Mouse (Mus musculus) hindbrain, embryonic 12.5 days (tissue): ENCODE measurements around the gene Map6. TPM values are rescaled to one million over a fixed set of nuclear protein-coding genes. Genes with fewer than 3 reads are reported as not detected.
"Not testable (repeated sequence)": the region's sequence is repeated elsewhere in the genome, so short reads cannot be mapped to it uniquely, and the experiment has no call there.

ENCODE experiments used
- ATAC-seq: fragments of 200-750 bp; cut with Nextera tagmentation; 2 replicates; pipeline ENCODE4 v1.8.0; 2017; ENCODE audit warnings: moderate TSS enrichment; ENCODE audit not compliant: low FRiP score
- H3K27ac ChIP-seq: fragments of 300-500 bp; sonication (generic); 2 replicates; pipeline ENCODE4 v1.5.1; 2016; ENCODE audit warnings: mild to moderate bottlenecking
- H3K27me3 ChIP-seq: fragments of 300-500 bp; sonication (generic); 2 replicates; pipeline ENCODE4 v1.6.1; 2016; ENCODE audit warnings: mild to moderate bottlenecking
- H3K36me3 ChIP-seq: fragments of 300-500 bp; sonication (generic); 2 replicates; pipeline ENCODE4 v1.6.1; 2016; ENCODE audit warnings: mild to moderate bottlenecking
- H3K4me1 ChIP-seq: fragments of 300-500 bp; sonication (generic); 2 replicates; pipeline ENCODE4 v1.6.1; 2016
- H3K4me2 ChIP-seq: fragments of 300-500 bp; sonication (generic); replicated peaks from 2 replicates; pipeline ENCODE4 v1.6.1; 2016; ENCODE audit warnings: mild to moderate bottlenecking
- H3K4me3 ChIP-seq: fragments of 300-500 bp; sonication (generic); 2 replicates; pipeline ENCODE4 v1.5.1; 2016; ENCODE audit warnings: mild to moderate bottlenecking
- H3K9ac ChIP-seq: fragments of 300-500 bp; sonication (generic); 2 replicates; pipeline ENCODE4 v1.6.1; 2016; ENCODE audit warnings: mild to moderate bottlenecking, moderate library complexity
- H3K9me3 ChIP-seq: fragments of 300-500 bp; sonication (generic); replicated peaks from 2 replicates; pipeline ENCODE4 v1.6.1; 2016; ENCODE audit warnings: mild to moderate bottlenecking
- WGBS: fragments of 180-500 bp; shearing (Covaris S2); methylation state at CpG from one replicate; pipeline ENCODE4 v1.1.7; 2016; 5-methylcytosine and 5-hydroxymethylcytosine counted together
- polyA plus RNA-seq: library from polyadenylated mRNA; unstranded; fragments of >200 nt; fragmentation: Nextera tagmentation; extraction: Ambion mirVana; gene quantifications from 2 replicates; pipeline ENCODE4 v1.2.1, GENCODE M21; 2016

Map6 gene
- polyA plus RNA-seq, 1 experiment from 2014 or later: 103 TPM

DNA sequence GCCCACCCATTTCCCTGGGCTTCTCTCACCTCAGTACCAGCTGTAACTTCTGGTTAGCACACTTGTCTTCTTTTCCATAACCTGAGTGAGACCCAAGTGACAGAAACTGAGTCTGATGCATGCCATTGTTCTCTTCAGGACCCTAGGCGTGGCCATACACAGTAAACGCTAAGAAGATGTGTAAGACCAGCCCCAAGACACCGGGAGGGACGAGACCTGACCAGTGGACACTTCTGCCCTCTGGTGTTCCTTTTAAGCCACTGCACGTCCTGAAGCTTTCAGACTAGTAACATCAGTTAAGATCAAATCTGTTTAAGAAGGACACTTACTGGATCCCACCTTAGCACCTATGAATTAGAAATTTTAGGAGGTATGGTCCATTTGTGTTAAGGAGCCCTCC lies 97.8 kb downstream of the Map6 start:
- 2% methylated on average over 5 of the region's 5 CpGs for WGBS
- no peak overlapping the region for H3K27ac ChIP-seq
- H3K9ac ChIP-seq: 0 out of 2 replicates have a peak overlapping the region, but pooled peaks have one; percentile 3
- no peaks in the 10 kb centered on the region for H3K27me3 ChIP-seq
- peak; percentile 39; the same call in 1 of the 2 replicates for ATAC-seq
- peak overlapping the region; percentile 27 for H3K4me2 ChIP-seq
- peaks cover 24% of the 10 kb centered on the region for H3K4me1 ChIP-seq
- no peaks in the 10 kb centered on the region for H3K36me3 ChIP-seq
- H3K9me3 ChIP-seq: no peaks in the 10 kb centered on the region
- H3K4me3 ChIP-seq: no peak overlapping the region

DNA sequence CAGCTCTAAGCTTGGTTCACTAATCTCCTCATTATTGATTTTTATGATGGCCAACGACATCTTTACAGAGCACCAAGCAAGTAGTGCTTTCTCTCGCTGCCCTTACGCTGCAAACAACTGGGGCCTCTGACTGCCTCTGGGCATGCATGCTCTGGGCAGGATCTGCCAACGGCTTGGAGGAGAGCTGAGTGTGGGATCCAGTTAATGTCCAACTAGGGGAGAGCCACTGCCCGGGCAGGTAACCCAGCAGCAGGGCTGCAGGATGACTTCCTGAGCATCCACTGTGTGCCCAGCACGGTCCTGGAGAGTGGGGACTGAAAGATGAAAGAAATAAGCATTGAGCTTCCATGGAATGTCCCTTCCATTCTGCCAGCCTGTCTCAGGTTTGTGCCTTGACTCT lies 99.5 kb downstream of the Map6 start:
- no peak overlapping the region for H3K4me2 ChIP-seq
- no peaks in the 10 kb centered on the region for H3K36me3 ChIP-seq
- no peaks in the 10 kb centered on the region for H3K27me3 ChIP-seq
- H3K9ac ChIP-seq: no peak overlapping the region
- 79% methylated on average over 6 of the region's 6 CpGs for WGBS
- H3K4me1 ChIP-seq: peaks cover 9% of the 10 kb centered on the region
- no peak overlapping the region for H3K4me3 ChIP-seq
- H3K27ac ChIP-seq: no peak overlapping the region
- no peaks in the 10 kb centered on the region for H3K9me3 ChIP-seq
- ATAC-seq: no peak

DNA sequence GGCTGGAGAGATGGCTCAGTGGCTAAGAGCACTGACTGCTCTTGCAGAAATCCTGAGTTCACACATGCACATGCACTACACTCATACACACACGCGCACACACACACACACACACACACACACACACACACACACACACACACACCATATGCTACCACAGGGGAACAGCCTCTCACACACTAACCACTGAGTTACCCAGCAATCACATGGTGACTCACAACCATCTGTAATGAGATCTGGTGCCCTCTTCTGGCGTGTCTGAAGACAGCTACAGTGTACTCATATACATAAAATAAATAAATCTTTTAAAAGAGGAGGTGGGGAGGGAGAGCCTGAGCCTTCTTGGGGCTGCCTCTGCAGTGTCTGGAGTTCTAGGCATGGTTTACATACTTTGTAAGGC lies 107.1 kb downstream of the Map6 start:
- ATAC-seq, H3K9ac ChIP-seq, H3K27me3 ChIP-seq, H3K36me3 ChIP-seq, H3K4me3 ChIP-seq, H3K27ac ChIP-seq, H3K4me2 ChIP-seq, H3K9me3 ChIP-seq: not testable (repeated sequence)
- WGBS: 53% methylated on average over 3 of the region's 3 CpGs
- peaks cover 11% of the 10 kb centered on the region for H3K4me1 ChIP-seq

DNA sequence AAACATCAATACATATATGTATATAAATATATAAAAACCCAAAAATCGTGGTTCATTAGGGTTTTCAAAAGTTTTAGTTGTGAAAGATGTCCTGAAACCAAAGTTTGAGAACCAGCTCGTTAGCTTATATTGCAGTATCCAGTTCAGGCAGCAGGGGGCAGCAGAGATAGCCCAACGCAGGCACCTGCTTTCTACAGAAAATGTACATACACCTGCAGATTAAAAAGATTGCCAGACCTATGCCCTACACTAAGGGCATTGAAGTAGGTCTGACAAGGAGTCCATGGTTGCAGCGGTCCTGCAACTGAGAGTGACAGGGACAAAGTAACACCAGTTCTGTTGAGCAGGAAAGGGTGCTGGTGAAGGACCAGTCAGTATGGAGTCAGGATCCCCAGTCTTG lies 108.2 kb downstream of the Map6 start:
- H3K4me3 ChIP-seq: no peak overlapping the region
- H3K9ac ChIP-seq: no peak overlapping the region
- H3K27me3 ChIP-seq: no peaks in the 10 kb centered on the region
- H3K27ac ChIP-seq: no peak overlapping the region
- WGBS: 6% methylated on average over 4 of the region's 4 CpGs
- no peak for ATAC-seq
- no peak overlapping the region for H3K4me2 ChIP-seq
- no peaks in the 10 kb centered on the region for H3K36me3 ChIP-seq
- peaks cover 22% of the 10 kb centered on the region for H3K4me1 ChIP-seq
- H3K9me3 ChIP-seq: no peaks in the 10 kb centered on the region

DNA sequence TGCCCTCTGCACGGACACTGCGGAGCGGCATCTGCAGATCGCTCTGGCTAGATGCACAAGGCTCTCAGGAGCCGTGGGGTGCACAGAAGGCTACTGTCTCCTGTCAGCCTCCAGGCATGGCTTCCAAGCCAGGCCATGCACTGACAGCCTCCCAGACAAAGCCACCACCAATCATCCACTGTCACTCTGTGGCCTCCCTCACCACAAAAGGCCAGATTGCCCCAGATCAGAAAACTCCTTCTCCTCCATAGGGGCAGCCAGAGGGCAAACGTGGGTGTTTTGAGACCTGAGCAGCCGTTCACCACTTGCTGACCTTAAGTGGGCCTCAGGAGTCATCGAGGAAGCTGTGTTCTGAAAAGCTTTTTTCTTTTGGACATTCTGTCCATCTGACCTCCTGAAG lies 111.6 kb downstream of the Map6 start:
- Histone ChIP-seq H3K27me3 (no peaks in the 10 kb centered on the region), H3K4me2 (no peak overlapping the region)

DNA sequence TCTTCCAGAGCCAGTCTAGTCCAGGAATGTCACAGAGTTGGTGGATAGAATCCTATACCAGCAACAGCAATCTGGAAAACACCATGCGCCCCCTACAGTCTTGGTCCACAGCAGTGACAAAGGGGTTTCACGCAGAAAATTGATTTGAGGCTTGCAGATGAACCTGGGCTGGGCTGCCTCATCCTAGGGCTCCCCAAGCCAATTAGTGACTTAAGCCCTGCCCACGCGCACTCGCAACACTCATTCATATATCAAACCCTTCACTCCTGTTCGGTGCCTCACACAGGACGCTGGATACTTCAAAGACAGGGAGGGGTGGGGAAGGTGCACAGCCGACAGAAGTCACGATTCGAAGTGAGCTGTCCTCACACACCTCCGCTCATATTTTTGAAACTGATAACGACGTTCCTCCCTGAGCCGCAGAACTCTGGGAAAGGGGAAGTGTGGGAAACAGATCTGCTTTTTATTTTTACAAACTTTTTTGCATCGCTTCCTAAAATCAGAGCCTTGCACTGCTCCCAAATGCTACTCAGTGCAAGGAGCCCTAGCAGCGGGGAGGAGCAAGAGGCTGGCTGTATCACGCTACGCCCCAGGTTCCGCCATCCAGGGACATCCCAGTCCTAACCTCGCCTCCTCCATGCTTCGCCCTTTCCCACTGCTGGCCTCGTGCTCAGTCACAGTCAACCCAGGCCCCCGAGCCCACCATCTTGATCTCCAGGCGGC lies 113.4 kb downstream of the Map6 start:
- peak; percentile 66 for ATAC-seq
- Histone ChIP-seq H3K36me3 (no peaks in the 10 kb centered on the region), H3K4me2 (peak overlapping the region; percentile 89), H3K9me3 (no peaks in the 10 kb centered on the region), H3K27me3 (no peaks in the 10 kb centered on the region), H3K9ac (peak overlapping the region; percentile 82), H3K4me3 (peak overlapping the region; percentile 71), H3K27ac (peak overlapping the region; percentile 98), H3K4me1 (peaks cover 59% of the 10 kb centered on the region)
- WGBS: under 1% methylated on average over 24 of the region's 24 CpGs

More for the DNA sequence above, 111.6 kb downstream of the Map6 start:
- peaks cover 44% of the 10 kb centered on the region for H3K4me1 ChIP-seq
- peak overlapping the region; percentile 27; the same call in 1 of the 2 replicates for H3K9ac ChIP-seq
- H3K4me3 ChIP-seq: no peak overlapping the region
- 42% methylated on average over 8 of the region's 8 CpGs for WGBS
- ATAC-seq: no peak
- no peaks in the 10 kb centered on the region for H3K36me3 ChIP-seq
- no peaks in the 10 kb centered on the region for H3K9me3 ChIP-seq
- 0 out of 2 replicates have a peak overlapping the region, but pooled peaks have one; percentile 30 for H3K27ac ChIP-seq

DNA sequence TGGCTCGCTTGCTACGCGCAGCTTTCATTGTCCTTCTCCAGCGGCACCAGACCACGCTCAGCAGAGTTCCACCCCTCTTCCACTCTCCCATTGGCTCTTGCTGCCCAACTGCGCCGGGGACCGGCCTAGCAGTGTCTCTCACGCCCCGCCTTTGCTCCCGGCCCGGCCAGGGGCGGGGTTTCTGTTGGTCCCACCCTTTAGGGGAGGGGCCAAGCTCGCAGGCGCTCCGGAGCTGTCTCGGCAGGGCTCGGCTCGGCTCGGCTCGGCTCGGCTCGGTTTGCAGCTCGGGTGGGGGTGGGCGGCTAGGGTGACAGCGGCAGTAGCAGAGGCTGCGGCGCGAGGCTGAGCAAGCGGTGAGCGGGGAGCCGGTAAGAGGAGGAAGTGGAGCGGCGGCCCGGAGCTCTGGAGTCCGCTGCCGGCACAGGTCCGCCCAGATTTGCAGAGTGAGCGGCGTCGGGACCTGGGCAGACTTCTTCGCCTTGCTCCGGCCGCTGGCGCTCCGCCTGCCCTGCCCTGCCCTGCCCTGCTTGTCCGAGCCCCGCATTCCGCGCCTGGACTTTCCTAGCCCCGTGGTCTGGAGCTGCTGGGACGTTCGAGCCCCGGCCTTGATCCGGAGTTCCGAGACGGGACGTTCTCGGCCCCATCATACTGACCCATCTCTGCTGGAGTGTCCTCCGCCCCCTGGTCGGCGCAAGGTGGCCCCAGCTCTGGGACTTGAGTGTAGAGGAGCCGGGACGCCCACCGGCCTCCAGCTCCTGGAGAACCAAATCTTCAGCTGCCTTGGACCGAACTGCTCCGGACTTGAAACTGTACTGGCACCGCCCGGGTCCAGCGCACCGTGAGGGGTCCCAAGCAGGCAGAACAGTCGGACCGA lies 114.2 kb downstream of the Map6 start, which contains the start of gene Gdpd5:
Gene Gdpd5, plus strand, starts transcription at position 201 of the 874 bp plus-strand sequence.
- H3K9me3 ChIP-seq: no peaks in the 10 kb centered on the region
- WGBS: under 1% methylated on average over 73 of the region's 73 CpGs
- peaks cover 67% of the 10 kb centered on the region for H3K4me1 ChIP-seq
- peak within 1 kb of the TSS; percentile 89 for H3K4me2 ChIP-seq
- peak within 1 kb of the TSS; percentile 82 for H3K9ac ChIP-seq
- peak within 1 kb of the TSS; percentile 71 for H3K4me3 ChIP-seq
- H3K36me3 ChIP-seq: no peaks in the 10 kb centered on the region
- peak; percentile 96 for ATAC-seq
- H3K27ac ChIP-seq: peak within 1 kb of the TSS; percentile 98
- H3K27me3 ChIP-seq: no peaks in the 10 kb centered on the region

DNA sequence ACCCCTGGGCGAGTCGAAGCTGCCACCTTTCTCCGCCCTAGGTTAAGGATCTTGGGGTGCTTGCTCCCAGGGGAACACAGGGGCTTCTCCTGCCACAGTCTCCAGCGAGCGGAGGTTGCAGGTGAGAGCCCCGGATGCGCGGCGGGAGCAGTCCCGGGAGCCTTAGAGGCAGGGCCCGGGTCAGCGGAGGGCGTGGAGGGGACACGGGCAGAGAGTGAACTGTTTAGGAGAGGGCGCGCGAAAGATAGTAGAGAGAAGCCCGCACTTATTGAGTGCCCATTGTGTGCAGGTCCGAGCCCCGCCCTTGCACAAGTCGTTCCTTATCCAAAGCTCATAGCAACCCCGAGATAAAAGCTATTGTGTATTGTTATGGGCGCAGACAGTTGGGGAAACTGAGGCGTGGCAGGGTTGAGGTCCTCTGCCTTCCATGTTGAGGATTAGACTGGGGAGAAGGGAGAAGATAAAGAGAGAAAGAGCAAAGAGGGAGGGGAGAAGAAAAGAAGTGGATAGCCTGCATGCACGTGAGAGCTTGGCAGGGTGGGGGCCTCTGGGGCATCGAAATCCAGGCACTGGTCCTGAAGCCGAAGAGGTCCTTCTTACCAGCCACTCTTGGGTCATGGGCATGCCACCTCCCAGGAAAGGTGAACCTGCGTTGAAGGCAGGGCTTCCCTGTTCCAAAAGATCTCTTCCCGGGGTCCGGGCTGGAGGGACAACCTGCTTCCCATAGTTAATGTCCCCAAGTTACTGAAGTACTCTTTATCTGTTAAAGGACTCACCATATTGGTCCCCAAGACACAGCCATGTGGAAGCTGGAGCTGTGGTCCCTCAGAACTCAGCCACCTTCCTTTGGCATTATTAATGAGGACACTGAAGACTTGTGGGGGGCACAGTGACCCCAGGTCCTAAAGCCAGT lies 115.1 kb downstream of the Map6 start:
- Histone ChIP-seq H3K9ac (peak overlapping the region; percentile 82), H3K4me3 (peak overlapping the region; percentile 71), H3K4me2 (peak overlapping the region; percentile 89), H3K36me3 (peaks cover 1% of the 10 kb centered on the region), H3K27me3 (no peaks in the 10 kb centered on the region), H3K27ac (peak overlapping the region; percentile 86), H3K9me3 (no peaks in the 10 kb centered on the region), H3K4me1 (peaks cover 69% of the 10 kb centered on the region)
- 0 out of 2 replicates have a peak, but pooled peaks have one; percentile 0 for ATAC-seq
- 10% methylated on average over 30 of the region's 30 CpGs for WGBS

DNA sequence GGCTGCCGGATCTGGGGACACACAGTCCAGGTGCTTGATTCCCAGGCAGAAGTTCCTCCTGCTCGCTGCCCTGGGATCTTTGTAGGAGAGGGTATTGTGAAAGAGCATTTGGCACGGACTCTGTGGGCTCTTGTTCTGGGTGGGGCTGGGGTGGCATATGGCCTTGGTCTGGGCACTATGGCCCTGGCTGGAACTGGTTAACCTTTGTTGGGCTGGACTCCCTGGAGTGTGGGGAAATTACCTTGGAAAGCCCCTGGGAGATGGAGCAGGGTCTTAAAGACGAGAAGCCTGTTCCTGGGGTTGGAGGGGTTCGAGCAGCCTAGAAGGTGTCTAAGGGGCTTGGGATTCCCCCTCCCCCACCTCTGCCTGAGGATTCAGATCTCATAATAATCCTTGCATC lies 116.0 kb downstream of the Map6 start:
- H3K9ac ChIP-seq: peak overlapping the region; percentile 82
- no peaks in the 10 kb centered on the region for H3K9me3 ChIP-seq
- no peak for ATAC-seq
- peak overlapping the region; percentile 89 for H3K4me2 ChIP-seq
- peaks cover 72% of the 10 kb centered on the region for H3K4me1 ChIP-seq
- no peaks in the 10 kb centered on the region for H3K27me3 ChIP-seq
- WGBS: 42% methylated on average over 5 of the region's 5 CpGs
- H3K4me3 ChIP-seq: peak overlapping the region; percentile 71
- H3K27ac ChIP-seq: peak overlapping the region; percentile 35; the same call in 1 of the 2 replicates
- H3K36me3 ChIP-seq: peaks cover 10% of the 10 kb centered on the region

DNA sequence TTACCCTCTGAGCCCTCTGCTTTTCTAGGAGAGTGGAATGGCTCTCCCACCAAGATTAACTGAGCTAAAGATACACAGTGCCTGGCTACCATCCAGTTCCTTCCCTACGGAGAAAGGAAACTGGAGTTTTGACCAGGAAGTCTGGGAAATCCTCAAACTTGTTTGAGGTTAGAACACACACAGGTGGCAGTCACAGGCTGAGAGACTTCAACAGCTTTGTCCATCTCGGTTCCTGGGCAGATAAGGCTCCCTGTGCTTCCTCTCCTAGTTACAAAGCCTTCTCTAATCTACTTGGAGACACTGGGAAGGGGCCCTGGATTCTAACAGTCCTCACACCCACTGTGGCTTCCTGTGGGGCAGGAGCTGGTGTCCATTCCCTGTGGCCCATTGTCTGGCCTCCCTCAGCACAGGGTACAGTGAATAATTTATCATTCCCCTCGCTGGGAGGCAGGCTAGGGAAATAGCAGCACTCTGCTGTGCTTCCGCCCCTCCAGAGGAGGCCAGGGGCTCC lies 116.9 kb downstream of the Map6 start:
- Histone ChIP-seq H3K27me3 (no peaks in the 10 kb centered on the region), H3K4me1 (peaks cover 72% of the 10 kb centered on the region), H3K9me3 (no peaks in the 10 kb centered on the region), H3K4me3 (peak overlapping the region; percentile 71), H3K4me2 (peak overlapping the region; percentile 89), H3K36me3 (peaks cover 18% of the 10 kb centered on the region), H3K27ac (peak overlapping the region; percentile 78), H3K9ac (peak overlapping the region; percentile 82)
- no peak for ATAC-seq
- 19% methylated on average over 4 of the region's 4 CpGs for WGBS

DNA sequence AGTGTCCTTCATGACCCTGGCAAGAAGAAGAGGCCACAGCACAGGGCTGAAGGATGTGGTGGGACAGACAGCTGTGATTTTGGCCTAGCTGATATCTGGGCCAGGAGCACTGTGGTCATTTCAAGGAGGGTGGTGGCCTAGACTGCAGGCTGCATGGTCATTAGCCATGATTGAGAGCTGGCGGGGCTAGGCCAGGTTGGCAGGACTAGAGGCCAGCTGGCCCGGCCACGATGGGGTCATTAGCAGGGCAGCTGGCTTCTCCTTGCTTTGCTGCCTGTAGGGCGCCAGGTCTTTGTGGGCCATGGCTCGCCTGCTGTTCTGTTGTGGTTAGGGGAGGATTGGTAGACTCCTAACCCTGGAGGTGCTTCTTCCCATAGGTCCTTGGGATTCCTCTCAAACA lies 118.8 kb downstream of the Map6 start:
- Histone ChIP-seq H3K4me1 (peaks cover 76% of the 10 kb centered on the region), H3K9me3 (no peaks in the 10 kb centered on the region), H3K36me3 (peaks cover 29% of the 10 kb centered on the region), H3K9ac (0 out of 2 replicates have a peak overlapping the region, but pooled peaks have one; percentile 5), H3K27ac (no peak overlapping the region), H3K27me3 (no peaks in the 10 kb centered on the region), H3K4me3 (no peak overlapping the region), H3K4me2 (peak overlapping the region; percentile 21; the same call in 1 of the 2 replicates)
- no peak for ATAC-seq
- 57% methylated on average over 5 of the region's 5 CpGs for WGBS
